Mouse (Mus musculus) kidney, adult 18-20 months (tissue): ENCODE measurements at regions not wholly inside any gene's neighbourhood (a gene's known extent, or its start where the extent isn't known, plus 50 kb on each side); places are given as distances from the start of the nearest gene placed in this dataset.

Source experiments
- DNase-seq: peaks from one replicate; pipeline ENCODE4 v3.0.0; 2021

- no peak for DNase-seq
Observed at GRCm38 (mm10) chr17:51683318-51683717, 149.8 kb downstream of the Satb1 start.

- no peak for DNase-seq
Observed at GRCm38 (mm10) chr17:51682368-51682767, 150.7 kb downstream of the Satb1 start.

- DNase-seq, result no peak
Observed at GRCm38 (mm10) chr17:51677451-51677850, 155.6 kb downstream of the Satb1 start.

- no peak for DNase-seq
Observed at GRCm38 (mm10) chr17:51658408-51658807, 174.7 kb downstream of the Satb1 start.

- no peak for DNase-seq
Observed at GRCm38 (mm10) chr17:51653881-51654280, 179.2 kb downstream of the Satb1 start.

GRCm38 (mm10) chr17:51651880-51652279, 181.2 kb downstream of the Satb1 start:
- DNase-seq, result no peak

GRCm38 (mm10) chr17:51649213-51649815, 183.8 kb downstream of the Satb1 start:
- no peak for DNase-seq

- DNase-seq, result no peak
Observed at GRCm38 (mm10) chr17:51646416-51646815, 186.7 kb downstream of the Satb1 start.

GRCm38 (mm10) chr17:51645866-51646265, 187.2 kb downstream of the Satb1 start:
- no peak for DNase-seq

- no peak for DNase-seq
Observed at GRCm38 (mm10) chr17:51642682-51643081, 190.4 kb downstream of the Satb1 start.

- no peak for DNase-seq
Observed at GRCm38 (mm10) chr17:51635913-51636312, 197.2 kb downstream of the Satb1 start.

GRCm38 (mm10) chr17:51631574-51631973, 201.5 kb downstream of the Satb1 start:
- no peak for DNase-seq

- DNase-seq, result no peak
Observed at GRCm38 (mm10) chr17:51620528-51620927, 212.6 kb downstream of the Satb1 start.

GRCm38 (mm10) chr17:51585263-51585662, 247.8 kb downstream of the Satb1 start:
- no peak for DNase-seq

GRCm38 (mm10) chr17:51583984-51584880, 248.9 kb downstream of the Satb1 start:
- DNase-seq, result no peak

GRCm38 (mm10) chr17:51583277-51583676, 249.8 kb downstream of the Satb1 start:
- no peak for DNase-seq

GRCm38 (mm10) chr17:51555854-51556253, 277.2 kb downstream of the Satb1 start:
- DNase-seq, result no peak

- DNase-seq, result no peak
Observed at GRCm38 (mm10) chr17:51554446-51554845, 278.6 kb downstream of the Satb1 start.

- no peak for DNase-seq
Observed at GRCm38 (mm10) chr17:51552277-51553015, 280.6 kb downstream of the Satb1 start.

GRCm38 (mm10) chr17:51546999-51547398, 286.1 kb downstream of the Satb1 start:
- DNase-seq, result no peak

GRCm38 (mm10) chr17:51542544-51542943, 290.5 kb downstream of the Satb1 start:
- no peak for DNase-seq

GRCm38 (mm10) chr17:51534678-51535077, 298.4 kb downstream of the Satb1 start:
- DNase-seq, result no peak

- no peak for DNase-seq
Observed at GRCm38 (mm10) chr17:51534270-51534669, 298.8 kb downstream of the Satb1 start.

- DNase-seq, result peak; percentile 38
Observed at GRCm38 (mm10) chr17:51528161-51528560, 304.9 kb downstream of the Satb1 start.
